Mouse (Mus musculus): ENCODE data around the gene Gm20605.

DNA sequence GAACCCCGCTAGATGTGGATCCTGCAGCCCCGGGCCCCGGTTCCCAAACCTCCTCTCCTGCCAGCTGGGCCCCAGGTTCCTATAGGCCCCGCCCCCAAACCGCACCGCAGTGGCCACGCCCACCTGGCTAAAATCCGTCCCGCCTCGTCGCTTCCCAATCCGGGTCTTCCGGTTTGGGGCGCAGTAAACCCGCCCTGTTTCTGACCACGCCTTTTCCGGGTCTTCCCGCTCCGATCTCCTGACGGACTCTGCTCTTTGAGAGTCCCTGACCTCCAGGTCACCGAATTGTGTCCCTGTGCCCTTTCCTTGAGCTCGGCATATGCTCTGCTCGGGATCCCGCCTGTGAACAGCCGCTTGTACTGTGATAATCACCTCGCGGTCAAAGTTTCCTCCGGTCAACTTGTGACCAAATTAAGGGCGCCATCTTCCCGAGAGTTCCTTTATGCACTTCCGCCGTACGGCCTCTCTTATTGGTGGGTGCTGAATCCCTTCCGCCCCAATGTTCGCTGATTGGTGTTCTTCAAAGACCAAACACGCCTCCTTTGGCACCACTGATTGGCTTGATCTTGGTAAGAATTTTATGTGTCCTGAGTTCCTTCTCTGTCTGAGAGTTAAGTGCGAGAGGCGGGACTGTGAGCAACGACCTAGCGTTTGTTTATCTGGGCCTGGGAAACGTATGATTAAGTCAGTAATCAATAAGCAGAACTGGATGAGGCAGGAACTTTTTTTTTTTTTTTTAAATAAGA is 28.2 kb upstream of the Gm20605 start, which contains the start of gene Mospd3:
- TF ChIP-seq CTCF (IDR thresholded peaks at IDR 0.05; ENCODE audit: extremely low read depth, insufficient read depth, low read length) (no peak), POLR2A (IDR thresholded peaks at IDR 0.05; ENCODE audit: extremely low read depth, insufficient read depth, low read length) (peak; percentile 52; the same call in 1 of the 2 replicates)
